Mouse (Mus musculus): ENCODE results near the gene Fcgr1. TPM values are rescaled to one million over a fixed set of nuclear protein-coding genes. Genes with fewer than 3 reads are reported as not detected.
A peak's percentile ranks its signal among the peaks of the same experiment; 100 is the strongest.
"Not testable (repeated sequence)": the region's sequence is repeated elsewhere in the genome, so short reads cannot be mapped to it uniquely, and the experiment has no call there.

Fcgr1 gene
- polyA plus RNA-seq, 1 experiment from 2014 or later, result 5.3 TPM

GRCm38 (mm10) chr3:96328730-96329387, 35.1 kb upstream of the Fcgr1 start:
- no peaks in the 10 kb centered on the region for H3K9me3 ChIP-seq (ENCODE audit: control insufficient read depth, low read length)
- WGBS, result 13% methylated on average over 15 of the region's 15 CpGs
- no peak for ATAC-seq (ENCODE audit: low read depth)
- peaks cover 83% of the 10 kb centered on the region for H3K27me3 ChIP-seq (replicated peaks; ENCODE audit: control insufficient read depth, insufficient read depth, low read length)
- no peak overlapping the region for H3K9ac ChIP-seq (ENCODE audit: low read depth, low read length)
- no peaks in the 10 kb centered on the region; the same call in 1 of the 2 replicates for H3K4me1 ChIP-seq (ENCODE audit: control insufficient read depth, insufficient read depth, low read length)
- no peak overlapping the region for H3K4me3 ChIP-seq (ENCODE audit: low read depth, low read length)
- H3K4me2 ChIP-seq (ENCODE audit: low read depth, low read length), result peak overlapping the region; percentile 57; the same call in 1 of the 2 replicates
- H3K36me3 ChIP-seq (ENCODE audit: control insufficient read depth, insufficient read depth, low read length), result no peaks in the 10 kb centered on the region
- no peak overlapping the region for H3K27ac ChIP-seq (replicated peaks; ENCODE audit: low read depth, low read length)
- no peak for DNase-seq (ENCODE audit: low spot score)

GRCm38 (mm10) chr3:96328060-96328729, 34.4 kb upstream of the Fcgr1 start:
- ATAC-seq (ENCODE audit: low read depth) (peak; percentile 89), DNase-seq (ENCODE audit: low spot score) (peak; percentile 67)
- Histone ChIP-seq H3K9ac (ENCODE audit: low read depth, low read length) (peak overlapping the region; percentile 46), H3K27me3 (replicated peaks; ENCODE audit: control insufficient read depth, insufficient read depth, low read length) (peaks cover 83% of the 10 kb centered on the region), H3K4me2 (ENCODE audit: low read depth, low read length) (peak overlapping the region; percentile 57), H3K4me3 (ENCODE audit: low read depth, low read length) (peak overlapping the region; percentile 39)
- H3K9me3 ChIP-seq (ENCODE audit: control insufficient read depth, low read length); H3K27ac ChIP-seq (replicated peaks; ENCODE audit: low read depth, low read length); H3K36me3 ChIP-seq (ENCODE audit: control insufficient read depth, insufficient read depth, low read length); H3K4me1 ChIP-seq (ENCODE audit: control insufficient read depth, insufficient read depth, low read length): not testable (repeated sequence)
- under 1% methylated on average over 38 of the region's 49 CpGs for WGBS

DNA sequence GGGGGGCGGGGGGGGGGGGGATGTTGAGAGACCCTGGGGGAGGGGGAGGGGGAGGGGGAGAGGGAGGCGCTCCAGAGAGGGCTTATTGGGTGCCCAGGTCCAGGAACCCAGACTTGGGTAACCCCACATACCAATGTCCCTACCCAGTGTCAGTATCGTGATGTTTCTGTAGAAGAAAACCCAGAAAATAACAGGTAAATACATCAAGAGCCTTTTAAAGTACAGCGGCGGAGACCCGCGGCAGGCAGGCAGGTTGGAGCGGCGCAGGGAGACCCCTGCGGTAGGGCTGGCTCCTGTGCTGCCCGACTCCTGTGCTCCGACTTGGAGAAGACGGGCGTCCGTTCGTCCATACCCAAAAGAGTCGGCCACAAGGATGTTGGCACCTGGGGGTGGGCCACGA, 33.9 kb upstream of the Fcgr1 start:
- DNase-seq (ENCODE audit: low spot score) (no peak), ATAC-seq (ENCODE audit: low read depth) (no peak; the same call in 1 of the 2 replicates)
- peak overlapping the region; percentile 39 for H3K4me3 ChIP-seq (ENCODE audit: low read depth, low read length)
- no peaks in the 10 kb centered on the region; the same call in 1 of the 2 replicates for H3K4me1 ChIP-seq (ENCODE audit: control insufficient read depth, insufficient read depth, low read length)
- H3K27ac ChIP-seq (replicated peaks; ENCODE audit: low read depth, low read length), result no peak overlapping the region
- 0% methylated on average over 10 of the region's 18 CpGs for WGBS
- no peaks in the 10 kb centered on the region for H3K36me3 ChIP-seq (ENCODE audit: control insufficient read depth, insufficient read depth, low read length)
- no peaks in the 10 kb centered on the region for H3K9me3 ChIP-seq (ENCODE audit: control insufficient read depth, low read length)
- peak overlapping the region; percentile 57 for H3K4me2 ChIP-seq (ENCODE audit: low read depth, low read length)
- peaks cover 80% of the 10 kb centered on the region for H3K27me3 ChIP-seq (replicated peaks; ENCODE audit: control insufficient read depth, insufficient read depth, low read length)
- no peak overlapping the region; the same call in 1 of the 2 replicates for H3K9ac ChIP-seq (ENCODE audit: low read depth, low read length)

- no peaks in the 10 kb centered on the region for H3K36me3 ChIP-seq (ENCODE audit: control insufficient read depth, insufficient read depth, low read length)
- H3K4me3 ChIP-seq (ENCODE audit: low read depth, low read length), result no peak overlapping the region
Observed at GRCm38 (mm10) chr3:96327131-96327530, 33.4 kb upstream of the Fcgr1 start.

GRCm38 (mm10) chr3:96323806-96324205, 30.0 kb upstream of the Fcgr1 start:
- H3K27ac ChIP-seq (replicated peaks; ENCODE audit: low read depth, low read length); ATAC-seq (ENCODE audit: low read depth); H3K9ac ChIP-seq (ENCODE audit: low read depth, low read length); H3K9me3 ChIP-seq (ENCODE audit: control insufficient read depth, low read length); DNase-seq (ENCODE audit: low spot score); H3K4me3 ChIP-seq (ENCODE audit: low read depth, low read length); H3K4me1 ChIP-seq (ENCODE audit: control insufficient read depth, insufficient read depth, low read length); H3K4me2 ChIP-seq (ENCODE audit: low read depth, low read length); H3K36me3 ChIP-seq (ENCODE audit: control insufficient read depth, insufficient read depth, low read length): not testable (repeated sequence)
- 63% methylated on average over 6 of the region's 6 CpGs for WGBS
- peaks cover 56% of the 10 kb centered on the region for H3K27me3 ChIP-seq (replicated peaks; ENCODE audit: control insufficient read depth, insufficient read depth, low read length)

More at GRCm38 (mm10) chr3:96327131-96327530, 33.4 kb upstream of the Fcgr1 start:
- peak overlapping the region; percentile 57 for H3K4me2 ChIP-seq (ENCODE audit: low read depth, low read length)
- no peak overlapping the region for H3K9ac ChIP-seq (ENCODE audit: low read depth, low read length)
- no peak overlapping the region for H3K27ac ChIP-seq (replicated peaks; ENCODE audit: low read depth, low read length)
- DNase-seq (ENCODE audit: low spot score) (peak; percentile 79), ATAC-seq (ENCODE audit: low read depth) (no peak)
- H3K9me3 ChIP-seq (ENCODE audit: control insufficient read depth, low read length), result no peaks in the 10 kb centered on the region
- peaks cover 80% of the 10 kb centered on the region for H3K27me3 ChIP-seq (replicated peaks; ENCODE audit: control insufficient read depth, insufficient read depth, low read length)
- no peaks in the 10 kb centered on the region; the same call in 1 of the 2 replicates for H3K4me1 ChIP-seq (ENCODE audit: control insufficient read depth, insufficient read depth, low read length)
- 2% methylated on average over 6 of the region's 6 CpGs for WGBS

DNA sequence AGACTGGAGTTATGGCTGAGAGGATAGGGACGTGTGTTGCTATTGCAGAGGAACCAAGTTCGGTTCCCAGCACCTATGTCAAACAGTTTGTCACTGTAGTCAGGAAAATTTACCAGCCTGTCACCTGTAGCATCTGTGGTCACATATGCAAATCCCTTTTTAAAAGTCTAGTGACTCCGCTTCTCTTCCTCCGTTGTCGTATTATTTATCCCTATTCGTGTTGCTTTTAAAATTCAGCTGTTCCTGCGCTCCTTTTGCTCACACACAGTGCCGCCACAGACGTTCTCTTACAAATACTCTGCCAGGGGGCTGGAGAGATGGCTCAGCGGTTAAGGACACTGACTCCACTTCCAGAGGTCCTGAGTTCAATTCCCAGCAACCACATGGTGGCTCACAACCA, 28.8 kb upstream of the Fcgr1 start:
- no peak overlapping the region for H3K4me3 ChIP-seq (ENCODE audit: low read depth, low read length)
- H3K36me3 ChIP-seq (ENCODE audit: control insufficient read depth, insufficient read depth, low read length), result no peaks in the 10 kb centered on the region
- H3K27me3 ChIP-seq (replicated peaks; ENCODE audit: control insufficient read depth, insufficient read depth, low read length), result peaks cover 48% of the 10 kb centered on the region
- H3K9me3 ChIP-seq (ENCODE audit: control insufficient read depth, low read length), result no peaks in the 10 kb centered on the region
- DNase-seq (ENCODE audit: low spot score), result no peak
- H3K4me2 ChIP-seq (ENCODE audit: low read depth, low read length), result no peak overlapping the region
- no peak for ATAC-seq (ENCODE audit: low read depth)
- H3K4me1 ChIP-seq (ENCODE audit: control insufficient read depth, insufficient read depth, low read length), result no peaks in the 10 kb centered on the region; the same call in 1 of the 2 replicates
- 18% methylated on average over 10 of the region's 10 CpGs for WGBS
- H3K27ac ChIP-seq (replicated peaks; ENCODE audit: low read depth, low read length), result no peak overlapping the region
- no peak overlapping the region for H3K9ac ChIP-seq (ENCODE audit: low read depth, low read length)

GRCm38 (mm10) chr3:96321891-96322290, 28.1 kb upstream of the Fcgr1 start:
- 12% methylated on average over 15 of the region's 15 CpGs for WGBS
- H3K27me3 ChIP-seq (replicated peaks; ENCODE audit: control insufficient read depth, insufficient read depth, low read length), result peaks cover 42% of the 10 kb centered on the region
- ATAC-seq (ENCODE audit: low read depth), result no peak

GRCm38 (mm10) chr3:96320003-96320402, 26.2 kb upstream of the Fcgr1 start:
- not testable (repeated sequence) for H3K4me3 ChIP-seq (ENCODE audit: low read depth, low read length); H3K4me1 ChIP-seq (ENCODE audit: control insufficient read depth, insufficient read depth, low read length); H3K9ac ChIP-seq (ENCODE audit: low read depth, low read length); ATAC-seq (ENCODE audit: low read depth); H3K9me3 ChIP-seq (ENCODE audit: control insufficient read depth, low read length); H3K36me3 ChIP-seq (ENCODE audit: control insufficient read depth, insufficient read depth, low read length); H3K4me2 ChIP-seq (ENCODE audit: low read depth, low read length); H3K27ac ChIP-seq (replicated peaks; ENCODE audit: low read depth, low read length); DNase-seq (ENCODE audit: low spot score)
- WGBS, result 91% methylated on average over 11 of the region's 13 CpGs
- H3K27me3 ChIP-seq (replicated peaks; ENCODE audit: control insufficient read depth, insufficient read depth, low read length), result peaks cover 27% of the 10 kb centered on the region

More at GRCm38 (mm10) chr3:96321891-96322290, 28.1 kb upstream of the Fcgr1 start:
- no peaks in the 10 kb centered on the region for H3K4me1 ChIP-seq (ENCODE audit: control insufficient read depth, insufficient read depth, low read length)
- no peak overlapping the region for H3K4me2 ChIP-seq (ENCODE audit: low read depth, low read length)
- H3K9ac ChIP-seq (ENCODE audit: low read depth, low read length), result no peak overlapping the region
- H3K27ac ChIP-seq (replicated peaks; ENCODE audit: low read depth, low read length), result no peak overlapping the region
- DNase-seq (ENCODE audit: low spot score), result no peak
- H3K36me3 ChIP-seq (ENCODE audit: control insufficient read depth, insufficient read depth, low read length), result no peaks in the 10 kb centered on the region
- no peak overlapping the region for H3K4me3 ChIP-seq (ENCODE audit: low read depth, low read length)
- no peaks in the 10 kb centered on the region for H3K9me3 ChIP-seq (ENCODE audit: control insufficient read depth, low read length)

Measured in embryonic facial prominence, embryonic 14.5 days (tissue).